Mouse (Mus musculus) forebrain, embryonic 16.5 days (tissue): Measurements from ENCODE around the gene Fam104a. TPM values are rescaled to one million over a fixed set of nuclear protein-coding genes. Genes with fewer than 3 reads are reported as not detected.
"Not testable (repeated sequence)": the region's sequence is repeated elsewhere in the genome, so short reads cannot be mapped to it uniquely, and the experiment has no call there.

Experiments used
- ATAC-seq: fragments of 200-750 bp; cut with Nextera tagmentation; 2 replicates; pipeline ENCODE4 v1.8.0; 2017; ENCODE audit warnings: mild to moderate bottlenecking, moderate library complexity
- H3K27ac ChIP-seq: fragments of 300-500 bp; sonication (generic); 2 replicates; pipeline ENCODE4 v1.5.1; 2014; ENCODE audit warnings: low read length, control low read depth
- H3K27me3 ChIP-seq: fragments of 300-500 bp; sonication (generic); replicated peaks from 2 replicates; pipeline ENCODE4 v1.6.1; 2014; ENCODE audit warnings: low read length; ENCODE audit not compliant: control insufficient read depth, insufficient read depth
- H3K36me3 ChIP-seq: fragments of 300-500 bp; sonication (generic); 2 replicates; pipeline ENCODE4 v1.6.1; 2014; ENCODE audit not compliant: control insufficient read depth, insufficient read depth
- H3K4me1 ChIP-seq: fragments of 300-500 bp; sonication (generic); replicated peaks from 2 replicates; pipeline ENCODE4 v1.6.1; 2014; ENCODE audit warnings: low read length; ENCODE audit not compliant: control insufficient read depth, insufficient read depth
- H3K4me2 ChIP-seq: fragments of 300-500 bp; sonication (generic); 2 replicates; pipeline ENCODE4 v1.6.1; 2014; ENCODE audit warnings: mild to moderate bottlenecking, low read length, control low read depth
- H3K4me3 ChIP-seq: fragments of 300-500 bp; sonication (generic); replicated peaks from 2 replicates; pipeline ENCODE4 v1.5.1; 2014; ENCODE audit warnings: mild to moderate bottlenecking, low read length, control low read depth
- H3K9ac ChIP-seq: fragments of 300-500 bp; sonication (generic); replicated peaks from 2 replicates; pipeline ENCODE4 v1.6.1; 2014; ENCODE audit warnings: low read depth, low read length, control low read depth
- H3K9me3 ChIP-seq: fragments of 300-500 bp; sonication (generic); 2 replicates; pipeline ENCODE4 v1.6.1; 2016; ENCODE audit warnings: low read length; ENCODE audit not compliant: control insufficient read depth
- WGBS: fragments of 180-500 bp; shearing (Covaris S2); extraction: QIAGEN DNeasy Blood & Tissue Kit; methylation state at CpG from one replicate; pipeline ENCODE4 v1.1.7; 2014; 5-methylcytosine and 5-hydroxymethylcytosine counted together
- polyA plus RNA-seq: library from polyadenylated mRNA; unstranded; fragments of >200 nt; fragmentation: Nextera tagmentation; extraction: Ambion mirVana; gene quantifications from 2 replicates; pipeline ENCODE4 v1.2.1, GENCODE M21; 2015

Fam104a gene
- polyA plus RNA-seq, 1 experiment from 2014 or later: 43.0 TPM

DNA sequence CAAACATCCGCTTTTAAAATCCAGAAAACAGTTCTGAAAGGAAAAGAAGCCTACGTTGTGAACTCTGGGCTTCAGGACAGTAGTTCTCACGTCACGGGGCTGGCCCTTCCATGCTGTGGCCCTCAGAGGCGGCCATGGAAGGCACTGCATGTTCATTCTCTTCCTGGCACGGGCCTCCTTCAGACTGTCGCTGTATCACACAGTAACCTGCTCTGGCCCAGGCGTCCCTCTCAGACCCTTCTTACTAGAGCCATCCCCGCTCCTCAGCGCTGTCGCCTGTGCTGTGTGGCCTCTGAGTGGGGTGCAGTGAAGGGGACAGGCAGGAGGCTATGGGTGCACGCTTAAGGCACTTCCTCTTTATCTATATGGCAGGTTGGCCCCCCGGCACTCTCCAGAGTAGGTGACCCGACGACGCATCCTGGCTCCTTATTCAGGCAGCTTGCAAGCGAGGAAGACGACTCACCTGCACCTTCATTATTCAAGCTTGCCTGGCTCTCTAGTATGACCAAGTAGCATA is 22.1 kb downstream of the Fam104a start:
- H3K9ac ChIP-seq: no peak overlapping the region
- ATAC-seq: no peak
- no peaks in the 10 kb centered on the region for H3K9me3 ChIP-seq
- H3K36me3 ChIP-seq: peaks cover 31% of the 10 kb centered on the region
- no peak overlapping the region for H3K4me2 ChIP-seq
- no peak overlapping the region for H3K4me3 ChIP-seq
- no peak overlapping the region for H3K27ac ChIP-seq
- H3K27me3 ChIP-seq: no peaks in the 10 kb centered on the region
- WGBS: 91% methylated on average over 18 of the region's 18 CpGs
- H3K4me1 ChIP-seq: peaks cover 4% of the 10 kb centered on the region; the same call in 1 of the 2 replicates

DNA sequence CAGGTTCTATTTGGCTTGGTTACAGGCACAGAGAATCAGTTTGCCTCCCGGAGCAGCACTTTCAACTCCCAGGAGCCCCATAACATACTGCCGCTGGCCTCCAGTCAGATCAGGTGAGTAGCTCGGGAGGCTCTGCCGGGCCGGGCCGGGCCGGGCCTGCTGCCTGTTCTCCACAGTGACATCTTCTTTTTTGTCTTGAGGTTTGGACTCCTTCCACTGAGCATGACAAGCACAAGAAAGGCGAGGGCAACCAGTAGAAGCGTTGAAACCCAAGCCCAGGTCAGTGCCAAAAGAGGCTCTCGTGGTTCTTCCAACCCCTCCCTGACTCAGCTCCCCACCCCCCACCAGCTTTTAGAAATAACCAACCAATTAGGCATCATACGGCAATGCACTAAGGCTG is 23.0 kb downstream of the Fam104a start:
- H3K27ac ChIP-seq: no peak overlapping the region
- WGBS: 87% methylated on average over 11 of the region's 11 CpGs
- H3K36me3 ChIP-seq: peaks cover 33% of the 10 kb centered on the region
- no peak overlapping the region for H3K4me3 ChIP-seq
- ATAC-seq: no peak
- H3K9me3 ChIP-seq: no peaks in the 10 kb centered on the region
- H3K4me1 ChIP-seq: peaks cover 2% of the 10 kb centered on the region; the same call in 1 of the 2 replicates
- no peaks in the 10 kb centered on the region for H3K27me3 ChIP-seq
- H3K4me2 ChIP-seq: no peak overlapping the region
- no peak overlapping the region for H3K9ac ChIP-seq

DNA sequence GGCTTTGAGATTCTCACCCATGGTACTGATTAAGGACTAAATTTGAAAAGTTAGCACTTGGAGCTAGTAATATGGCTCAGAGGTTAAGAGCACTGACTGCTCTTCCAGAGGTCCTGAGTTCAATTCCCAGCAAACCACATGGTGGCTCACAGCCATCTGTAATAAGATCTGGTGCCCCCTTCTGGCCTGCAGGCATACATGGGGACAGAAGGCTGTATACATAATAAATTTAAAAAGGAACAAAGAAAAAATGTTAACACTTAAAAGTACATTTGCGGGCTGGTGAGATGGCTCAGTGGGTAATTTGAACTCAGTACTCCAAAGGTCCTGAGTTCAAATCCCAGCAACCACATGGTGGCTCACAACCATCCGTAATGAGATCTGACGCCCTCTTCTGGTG is 23.7 kb downstream of the Fam104a start:
- not testable (repeated sequence) for H3K4me1 ChIP-seq, H3K27me3 ChIP-seq, H3K9ac ChIP-seq, H3K4me2 ChIP-seq, ATAC-seq, H3K27ac ChIP-seq, H3K4me3 ChIP-seq, H3K9me3 ChIP-seq
- 92% methylated on average over 3 of the region's 3 CpGs for WGBS
- peaks cover 33% of the 10 kb centered on the region for H3K36me3 ChIP-seq

DNA sequence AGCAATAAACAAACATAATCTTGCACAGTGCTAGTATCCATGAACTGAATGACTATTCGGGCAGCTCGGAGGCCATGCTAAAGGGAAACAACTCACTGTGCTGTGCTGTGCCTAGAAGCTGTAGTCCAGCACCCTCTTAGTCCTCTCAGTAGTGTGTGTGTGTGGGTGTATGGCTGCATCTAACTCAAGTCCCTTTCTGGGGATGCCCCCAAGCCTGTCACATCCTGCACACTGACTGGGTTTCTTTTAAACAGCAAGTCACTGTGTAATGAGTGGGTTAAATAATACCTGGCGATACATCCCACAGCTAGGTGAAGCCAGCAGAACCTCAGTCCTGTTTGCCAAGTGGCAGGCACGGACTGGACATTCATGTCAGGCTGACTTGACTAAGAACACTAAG is 25.2 kb downstream of the Fam104a start:
- H3K4me2 ChIP-seq: no peak overlapping the region
- no peak overlapping the region for H3K27ac ChIP-seq
- no peaks in the 10 kb centered on the region for H3K27me3 ChIP-seq
- H3K9ac ChIP-seq: no peak overlapping the region
- peaks cover 9% of the 10 kb centered on the region for H3K4me1 ChIP-seq
- H3K36me3 ChIP-seq: peaks cover 37% of the 10 kb centered on the region
- WGBS: 90% methylated on average over 4 of the region's 4 CpGs
- H3K4me3 ChIP-seq: no peak overlapping the region
- no peak for ATAC-seq
- no peaks in the 10 kb centered on the region for H3K9me3 ChIP-seq

DNA sequence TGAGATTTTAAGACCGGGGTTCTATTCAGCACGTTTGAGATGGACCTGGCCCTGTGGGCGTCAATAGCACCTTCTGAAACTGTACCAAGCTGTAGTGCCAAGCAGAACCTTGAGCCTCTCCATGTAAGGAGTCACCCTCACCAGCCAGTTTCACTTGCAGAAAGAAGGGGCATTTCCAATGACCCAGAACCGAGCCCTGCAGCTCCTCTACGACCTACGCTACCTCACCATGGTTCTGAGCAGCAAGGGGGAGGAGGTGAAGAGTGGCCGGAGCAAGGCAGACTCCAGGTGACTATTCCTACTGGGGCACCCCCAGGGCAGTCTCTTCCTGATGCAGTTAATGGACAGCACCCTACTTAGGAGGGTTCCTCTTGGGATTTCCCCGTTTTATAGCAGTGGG is 25.6 kb downstream of the Fam104a start:
- H3K27me3 ChIP-seq: no peaks in the 10 kb centered on the region
- peaks cover 39% of the 10 kb centered on the region for H3K36me3 ChIP-seq
- ATAC-seq: no peak
- H3K9ac ChIP-seq: no peak overlapping the region
- peaks cover 9% of the 10 kb centered on the region for H3K4me1 ChIP-seq
- no peaks in the 10 kb centered on the region for H3K9me3 ChIP-seq
- no peak overlapping the region for H3K4me2 ChIP-seq
- 91% methylated on average over 8 of the region's 8 CpGs for WGBS
- H3K4me3 ChIP-seq: no peak overlapping the region
- H3K27ac ChIP-seq: no peak overlapping the region

DNA sequence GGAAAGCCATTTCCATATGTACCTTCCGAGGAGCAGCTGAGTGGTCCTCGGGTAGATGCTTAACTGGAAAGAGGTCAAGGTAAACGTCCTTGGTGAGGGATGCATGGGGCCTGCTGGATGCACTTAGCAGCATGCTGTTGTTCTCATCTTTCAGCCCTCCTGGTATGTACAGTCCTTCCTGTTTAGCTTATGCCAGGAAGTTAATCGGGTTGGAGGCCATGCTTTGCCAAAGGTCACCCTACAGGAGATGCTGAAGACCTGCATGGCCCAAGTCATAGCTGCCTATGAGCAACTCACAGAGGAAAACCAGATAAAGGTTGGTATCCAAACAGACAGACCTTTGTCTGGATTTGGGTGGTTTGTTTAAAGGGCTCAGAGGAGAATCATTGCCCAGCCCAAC is 26.7 kb downstream of the Fam104a start:
- Histone ChIP-seq H3K36me3 (peaks cover 48% of the 10 kb centered on the region), H3K9ac (no peak overlapping the region), H3K4me2 (no peak overlapping the region), H3K4me3 (no peak overlapping the region), H3K4me1 (peaks cover 9% of the 10 kb centered on the region), H3K9me3 (no peaks in the 10 kb centered on the region), H3K27ac (no peak overlapping the region), H3K27me3 (no peaks in the 10 kb centered on the region)
- no peak for ATAC-seq
- 86% methylated on average over 4 of the region's 4 CpGs for WGBS

DNA sequence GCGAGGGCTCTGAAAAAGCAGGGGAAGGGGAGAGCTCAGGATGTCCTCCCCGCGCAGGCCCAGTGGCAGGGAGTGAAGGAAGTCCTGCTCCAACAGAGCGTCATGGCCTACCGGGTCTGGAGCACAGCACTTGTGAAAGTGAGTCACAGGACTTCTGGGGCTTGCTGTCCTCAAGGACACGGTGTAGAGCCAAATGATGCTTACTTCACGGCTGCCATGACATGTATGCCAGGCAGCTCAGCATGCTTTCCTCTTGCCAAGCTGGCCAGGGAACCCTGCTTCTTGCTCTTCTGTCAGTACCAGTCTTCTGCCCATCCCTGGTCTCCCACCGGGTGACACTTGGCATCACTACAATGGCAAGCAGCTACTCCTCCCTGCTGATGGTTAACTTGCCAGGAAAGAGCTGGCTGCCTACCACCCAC is 27.4 kb downstream of the Fam104a start:
- Histone ChIP-seq H3K4me2 (no peak overlapping the region), H3K36me3 (peaks cover 49% of the 10 kb centered on the region), H3K4me1 (peaks cover 9% of the 10 kb centered on the region), H3K4me3 (no peak overlapping the region), H3K27ac (no peak overlapping the region), H3K9ac (no peak overlapping the region), H3K27me3 (no peaks in the 10 kb centered on the region), H3K9me3 (no peaks in the 10 kb centered on the region)
- ATAC-seq: no peak
- 79% methylated on average over 8 of the region's 8 CpGs for WGBS

DNA sequence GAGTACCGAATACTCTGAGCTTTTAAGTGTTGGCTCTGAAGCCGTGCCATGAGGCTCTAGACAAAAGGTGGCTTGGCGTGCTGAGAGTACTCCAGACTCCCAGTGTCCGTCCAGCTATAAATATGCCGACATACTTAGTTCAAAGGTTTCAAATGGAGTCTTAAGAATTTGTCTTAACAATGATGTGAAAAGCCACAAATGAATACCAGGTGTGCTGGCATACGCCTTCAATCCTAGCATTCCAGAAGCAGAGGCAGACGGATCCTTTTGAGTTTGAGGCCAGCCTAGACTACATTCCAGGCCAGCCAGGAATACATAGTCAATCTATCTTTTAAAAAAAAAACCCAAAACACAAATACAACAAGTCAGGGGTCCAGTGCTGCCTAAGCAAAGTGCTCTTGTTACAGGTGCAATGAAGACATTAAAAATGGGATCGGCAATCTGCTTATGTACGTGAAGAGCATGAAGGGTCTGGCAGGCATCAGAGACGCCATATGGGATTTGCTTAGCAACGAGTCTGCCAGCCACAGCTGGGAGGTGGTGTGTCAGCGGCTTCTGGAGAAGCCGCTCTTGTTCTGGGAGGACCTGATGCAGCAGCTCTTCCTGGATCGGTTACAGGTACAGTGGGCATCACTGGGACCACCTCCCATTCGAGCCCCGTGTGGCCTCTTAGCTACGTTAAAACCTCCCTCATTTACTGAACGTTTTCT is 29.2 kb downstream of the Fam104a start:
- Histone ChIP-seq H3K27me3 (no peaks in the 10 kb centered on the region), H3K9ac (no peak overlapping the region), H3K9me3 (no peaks in the 10 kb centered on the region), H3K4me1 (peaks cover 19% of the 10 kb centered on the region), H3K4me3 (no peak overlapping the region), H3K4me2 (no peak overlapping the region), H3K36me3 (peaks cover 41% of the 10 kb centered on the region), H3K27ac (peak overlapping the region; percentile 56)
- 64% methylated on average over 18 of the region's 18 CpGs for WGBS
- no peak for ATAC-seq

DNA sequence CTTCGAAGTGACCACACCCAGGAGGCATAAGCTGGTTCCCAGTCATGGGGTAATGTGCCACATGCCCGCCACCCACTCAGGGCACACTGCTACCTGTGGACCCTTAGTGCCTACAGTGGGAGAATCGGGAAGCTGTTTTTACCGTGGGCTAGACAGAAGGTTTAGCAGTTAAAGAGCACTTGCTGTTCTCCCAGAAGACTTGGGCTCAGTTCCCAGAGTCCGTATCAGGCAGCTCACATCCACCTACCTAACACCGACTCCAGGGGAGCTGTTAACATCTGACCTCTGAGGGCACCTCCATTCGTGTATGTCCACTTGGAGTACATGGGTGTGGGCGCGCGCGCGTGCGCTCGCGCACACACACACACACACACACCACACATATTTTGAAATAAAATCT is 29.9 kb downstream of the Fam104a start:
- Histone ChIP-seq H3K9me3 (no peaks in the 10 kb centered on the region), H3K9ac (no peak overlapping the region), H3K4me3 (no peak overlapping the region), H3K4me1 (peaks cover 19% of the 10 kb centered on the region), H3K27ac (0 out of 2 replicates have a peak overlapping the region, but pooled peaks have one; percentile 2), H3K36me3 (peaks cover 37% of the 10 kb centered on the region), H3K27me3 (no peaks in the 10 kb centered on the region), H3K4me2 (no peak overlapping the region)
- no peak for ATAC-seq
- WGBS: 93% methylated on average over 15 of the region's 15 CpGs
